Mouse (Mus musculus) erythroblast, embryonic 14.5 days (primary cell): Measurements from ENCODE around the gene Plcxd2.

ENCODE experiments used
- GATA1 ChIP-seq: IDR thresholded peaks from 2 replicates; pipeline ENCODE4 v1.6.1; 2012; ENCODE audit warnings: low read length, inconsistent platforms, mixed read lengths
- TAL1 ChIP-seq: IDR thresholded peaks from 3 replicates; pipeline ENCODE4 v1.6.1; 2012; ENCODE audit warnings: low read length, inconsistent platforms, mixed read lengths

DNA sequence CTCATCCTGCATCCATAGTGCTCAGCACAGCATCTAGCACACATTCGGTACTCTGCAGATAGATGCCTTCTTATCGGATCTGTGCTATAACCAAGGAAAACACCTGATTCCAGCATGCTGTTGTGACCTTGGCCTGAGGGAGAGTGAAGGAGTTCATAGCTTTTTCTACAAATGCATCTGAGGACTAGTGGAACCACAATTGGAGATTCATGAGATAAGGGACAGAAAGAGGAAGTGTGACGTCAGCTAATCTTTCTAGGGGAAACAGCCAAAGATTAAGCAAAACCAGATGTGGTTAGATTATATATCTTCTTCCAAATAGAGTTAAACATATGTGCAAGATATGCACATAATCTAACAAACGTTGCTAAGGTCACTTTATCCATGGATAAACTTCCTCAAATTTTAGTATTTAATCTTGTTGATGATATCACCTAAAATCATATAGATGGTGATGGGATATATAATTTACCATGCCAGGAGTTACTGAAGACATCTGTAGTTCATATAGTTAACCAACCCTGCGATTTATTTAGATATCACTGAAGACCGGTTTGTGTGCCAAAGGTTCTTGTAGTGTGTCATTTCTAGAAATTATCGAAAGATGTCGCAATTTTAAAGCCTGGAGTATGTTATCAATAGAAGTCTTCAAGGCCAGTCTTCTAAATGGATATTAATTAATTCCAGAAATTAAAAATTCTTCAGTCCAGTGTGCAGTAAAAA lies 67.7 kb downstream of the Plcxd2 start:
- TF ChIP-seq TAL1 (no peak), GATA1 (no peak)
